Mouse (Mus musculus) midbrain, embryonic 16.5 days (tissue): ENCODE measurements around the gene Dscaml1. TPM values are rescaled to one million over a fixed set of nuclear protein-coding genes. Genes with fewer than 3 reads are reported as not detected.
A peak's percentile ranks its signal among the peaks of the same experiment; 100 is the strongest.

Experiments used
- ATAC-seq: fragments of 200-750 bp; cut with Nextera tagmentation; 2 replicates; pipeline ENCODE4 v1.8.0; 2017; ENCODE audit warnings: moderate TSS enrichment
- H3K27ac ChIP-seq: fragments of 300-500 bp; sonication (generic); 2 replicates; pipeline ENCODE4 v1.5.1; 2014; ENCODE audit warnings: mild to moderate bottlenecking, low read length, mixed read lengths
- H3K27me3 ChIP-seq: fragments of 300-500 bp; sonication (generic); 2 replicates; pipeline ENCODE4 v1.6.1; 2014; ENCODE audit warnings: low read depth, low read length, mixed read lengths; ENCODE audit not compliant: control insufficient read depth, insufficient read depth
- H3K36me3 ChIP-seq: fragments of 300-500 bp; sonication (generic); 2 replicates; pipeline ENCODE4 v1.6.1; 2014; ENCODE audit warnings: mild to moderate bottlenecking, low read length, moderate library complexity, mixed read lengths; ENCODE audit not compliant: control insufficient read depth, insufficient read depth
- H3K4me1 ChIP-seq: fragments of 300-500 bp; sonication (generic); 2 replicates; pipeline ENCODE4 v1.6.1; 2014; ENCODE audit warnings: mild to moderate bottlenecking, low read length, mixed read lengths; ENCODE audit not compliant: control insufficient read depth, insufficient read depth
- H3K4me2 ChIP-seq: fragments of 300-500 bp; sonication (generic); 2 replicates; pipeline ENCODE4 v1.6.1; 2014; ENCODE audit warnings: mild to moderate bottlenecking, low read length, mixed read lengths
- H3K4me3 ChIP-seq: fragments of 300-500 bp; sonication (generic); 2 replicates; pipeline ENCODE4 v1.5.1; 2014; ENCODE audit warnings: low read depth, mild to moderate bottlenecking, low read length, moderate library complexity, mixed read lengths
- H3K9ac ChIP-seq: fragments of 300-500 bp; sonication (generic); 2 replicates; pipeline ENCODE4 v1.6.1; 2014; ENCODE audit warnings: low read depth, low read length, mixed read lengths
- H3K9me3 ChIP-seq: fragments of 300-500 bp; sonication (generic); replicated peaks from 2 replicates; pipeline ENCODE4 v1.6.1; 2014; ENCODE audit warnings: mild to moderate bottlenecking, low read length, mixed read lengths; ENCODE audit not compliant: control insufficient read depth, poor library complexity, severe bottlenecking
- WGBS: fragments of 180-500 bp; shearing (Covaris S2); extraction: QIAGEN DNeasy Blood & Tissue Kit; methylation state at CpG from one replicate; pipeline ENCODE4 v1.1.7; 2014; 5-methylcytosine and 5-hydroxymethylcytosine counted together
- polyA plus RNA-seq: library from polyadenylated mRNA; unstranded; fragments of >200 nt; fragmentation: Nextera tagmentation; extraction: Ambion mirVana; gene quantifications from 2 replicates; pipeline ENCODE4 v1.2.1, GENCODE M21; 2015

The Dscaml1 gene
- polyA plus RNA-seq, 1 experiment from 2014 or later = 20.6 TPM

GRCm38 (mm10) chr9:45486665-45487074 is 60.2 kb downstream of the Dscaml1 start:
- no peaks in the 10 kb centered on the region for H3K27me3 ChIP-seq
- no peaks in the 10 kb centered on the region for H3K9me3 ChIP-seq
- H3K4me3 ChIP-seq = no peak overlapping the region
- 87% methylated on average over 4 of the region's 4 CpGs for WGBS
- H3K36me3 ChIP-seq = no peaks in the 10 kb centered on the region
- ATAC-seq = no peak
- no peak overlapping the region for H3K9ac ChIP-seq
- H3K27ac ChIP-seq = no peak overlapping the region
- no peak overlapping the region for H3K4me2 ChIP-seq
- no peaks in the 10 kb centered on the region; the same call in 1 of the 2 replicates for H3K4me1 ChIP-seq

DNA sequence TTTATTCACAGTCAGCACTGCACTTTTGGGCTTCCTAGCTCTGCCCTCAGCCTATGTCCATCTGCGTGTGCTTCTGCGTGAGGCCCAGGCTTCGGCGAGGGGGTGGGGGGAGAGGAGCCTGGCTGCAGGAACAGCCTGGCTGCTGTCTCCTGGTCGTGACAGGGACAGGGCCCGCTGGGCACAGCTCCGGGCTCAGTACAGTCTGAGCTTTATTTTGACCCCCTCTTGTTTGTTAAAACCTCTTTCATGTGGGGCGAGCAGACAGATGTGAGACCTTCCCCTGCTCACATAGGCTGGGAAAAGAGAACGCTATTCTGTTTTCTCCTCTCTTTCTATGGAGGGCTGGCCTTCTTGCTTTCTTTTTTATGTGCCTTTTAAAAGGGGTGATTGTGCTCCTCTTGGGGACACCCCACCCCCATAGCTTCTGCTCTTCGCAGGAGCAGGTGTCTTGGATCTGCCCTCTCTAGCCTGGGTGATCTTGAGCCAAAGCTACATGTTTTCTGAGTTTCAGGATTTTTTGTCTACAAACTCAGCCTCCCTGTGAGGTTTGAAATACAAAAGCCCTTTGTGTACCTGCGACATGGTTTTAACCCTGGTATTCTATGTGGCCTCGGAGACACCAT is 60.9 kb downstream of the Dscaml1 start:
- H3K27me3 ChIP-seq = no peaks in the 10 kb centered on the region
- no peak overlapping the region for H3K4me2 ChIP-seq
- no peak overlapping the region for H3K27ac ChIP-seq
- no peaks in the 10 kb centered on the region for H3K36me3 ChIP-seq
- no peak overlapping the region for H3K9ac ChIP-seq
- no peak for ATAC-seq
- 64% methylated on average over 12 of the region's 12 CpGs for WGBS
- no peak overlapping the region for H3K4me3 ChIP-seq
- no peaks in the 10 kb centered on the region; the same call in 1 of the 2 replicates for H3K4me1 ChIP-seq
- H3K9me3 ChIP-seq = no peaks in the 10 kb centered on the region

DNA sequence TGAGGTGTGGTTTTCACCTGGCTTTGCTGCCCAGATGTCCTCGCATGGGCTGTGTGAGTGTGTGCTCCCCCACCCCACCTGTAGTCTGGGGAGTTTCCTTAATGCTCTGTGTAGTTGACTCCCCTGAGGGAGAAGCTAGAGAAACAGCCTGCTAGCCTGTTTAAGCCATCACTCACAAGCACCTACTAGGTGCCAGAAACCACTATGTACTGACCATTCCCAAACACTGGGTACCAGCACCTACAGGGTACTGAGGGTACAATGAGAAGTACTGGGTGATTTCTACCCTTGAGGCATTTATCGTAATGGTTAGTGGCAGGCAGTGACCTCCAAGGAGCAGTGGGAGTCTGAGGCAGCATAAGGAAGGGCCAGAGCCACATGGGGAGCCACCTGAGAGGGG is 64.5 kb downstream of the Dscaml1 start:
- no peak overlapping the region for H3K27ac ChIP-seq
- ATAC-seq = no peak
- WGBS = 92% methylated on average over 2 of the region's 2 CpGs
- no peaks in the 10 kb centered on the region; the same call in 1 of the 2 replicates for H3K4me1 ChIP-seq
- H3K4me3 ChIP-seq = no peak overlapping the region
- H3K4me2 ChIP-seq = no peak overlapping the region
- no peaks in the 10 kb centered on the region for H3K9me3 ChIP-seq
- no peaks in the 10 kb centered on the region for H3K27me3 ChIP-seq
- H3K36me3 ChIP-seq = no peaks in the 10 kb centered on the region
- no peak overlapping the region for H3K9ac ChIP-seq

- 94% methylated on average over 3 of the region's 3 CpGs for WGBS
- Histone ChIP-seq H3K4me2 (no peak overlapping the region), H3K4me1 (peaks cover 6% of the 10 kb centered on the region), H3K9me3 (no peaks in the 10 kb centered on the region), H3K36me3 (no peaks in the 10 kb centered on the region), H3K27me3 (no peaks in the 10 kb centered on the region), H3K27ac (no peak overlapping the region), H3K9ac (no peak overlapping the region), H3K4me3 (no peak overlapping the region)
- no peak for ATAC-seq
Observed at GRCm38 (mm10) chr9:45494889-45495288, 68.5 kb downstream of the Dscaml1 start.

GRCm38 (mm10) chr9:45496340-45496739 is 69.9 kb downstream of the Dscaml1 start:
- ATAC-seq = no peak
- 95% methylated on average over 3 of the region's 3 CpGs for WGBS
- no peak overlapping the region for H3K4me2 ChIP-seq
- peaks cover 11% of the 10 kb centered on the region for H3K4me1 ChIP-seq
- no peak overlapping the region for H3K4me3 ChIP-seq
- no peaks in the 10 kb centered on the region for H3K9me3 ChIP-seq
- H3K27me3 ChIP-seq = no peaks in the 10 kb centered on the region
- no peaks in the 10 kb centered on the region for H3K36me3 ChIP-seq
- no peak overlapping the region for H3K27ac ChIP-seq
- H3K9ac ChIP-seq = no peak overlapping the region

DNA sequence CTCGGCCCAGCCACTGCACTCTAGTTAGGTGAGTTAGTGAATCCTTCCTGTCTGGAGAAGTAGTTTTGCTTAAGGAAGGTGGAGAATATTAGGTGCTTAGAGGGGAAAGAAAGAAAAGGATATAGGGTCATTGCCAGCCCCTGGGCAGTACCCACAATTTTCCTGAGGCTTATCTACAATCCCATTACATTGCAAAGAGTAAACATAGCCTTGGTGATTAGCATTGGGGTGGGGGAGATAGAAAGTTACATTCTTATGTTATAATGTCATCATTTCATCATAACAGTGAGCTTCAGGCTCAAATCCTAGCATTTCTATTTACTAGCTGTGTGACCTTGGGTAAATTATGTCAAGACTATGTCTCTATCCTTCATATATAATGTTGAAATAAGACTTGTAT is 70.5 kb downstream of the Dscaml1 start:
- H3K4me3 ChIP-seq = no peak overlapping the region
- WGBS = 82% methylated on average over 1 of the region's 1 CpGs

DNA sequence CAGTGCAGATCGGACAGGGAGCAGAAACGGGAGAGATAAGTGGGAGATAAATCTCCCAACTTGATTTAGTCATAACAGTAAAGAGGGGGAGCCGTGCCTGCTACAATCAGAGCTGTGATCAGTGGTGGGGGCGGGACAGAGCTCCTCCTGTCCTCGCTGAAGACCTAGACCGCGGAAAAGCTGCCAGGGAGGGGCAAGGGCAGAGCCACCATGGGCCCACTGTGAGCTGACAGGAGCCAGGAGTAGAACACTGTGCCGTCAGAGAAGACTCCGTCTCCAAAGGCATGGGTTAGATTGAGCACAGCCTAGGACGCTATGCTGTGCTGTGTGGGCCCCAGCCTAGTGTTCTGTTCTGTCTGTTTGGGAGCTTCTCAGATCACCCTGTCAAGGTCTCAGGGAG is 72.8 kb downstream of the Dscaml1 start:
- Histone ChIP-seq H3K4me2 (no peak overlapping the region), H3K4me1 (peaks cover 21% of the 10 kb centered on the region), H3K9ac (no peak overlapping the region), H3K27ac (no peak overlapping the region), H3K9me3 (no peaks in the 10 kb centered on the region), H3K4me3 (no peak overlapping the region), H3K27me3 (no peaks in the 10 kb centered on the region), H3K36me3 (no peaks in the 10 kb centered on the region)
- WGBS = 48% methylated on average over 10 of the region's 10 CpGs
- peak; percentile 47; the same call in 1 of the 2 replicates for ATAC-seq

More for the DNA sequence above, 70.5 kb downstream of the Dscaml1 start:
- Histone ChIP-seq H3K27me3 (no peaks in the 10 kb centered on the region), H3K9ac (no peak overlapping the region), H3K4me1 (peaks cover 16% of the 10 kb centered on the region), H3K36me3 (no peaks in the 10 kb centered on the region), H3K9me3 (no peaks in the 10 kb centered on the region), H3K27ac (no peak overlapping the region), H3K4me2 (no peak overlapping the region)
- no peak for ATAC-seq

DNA sequence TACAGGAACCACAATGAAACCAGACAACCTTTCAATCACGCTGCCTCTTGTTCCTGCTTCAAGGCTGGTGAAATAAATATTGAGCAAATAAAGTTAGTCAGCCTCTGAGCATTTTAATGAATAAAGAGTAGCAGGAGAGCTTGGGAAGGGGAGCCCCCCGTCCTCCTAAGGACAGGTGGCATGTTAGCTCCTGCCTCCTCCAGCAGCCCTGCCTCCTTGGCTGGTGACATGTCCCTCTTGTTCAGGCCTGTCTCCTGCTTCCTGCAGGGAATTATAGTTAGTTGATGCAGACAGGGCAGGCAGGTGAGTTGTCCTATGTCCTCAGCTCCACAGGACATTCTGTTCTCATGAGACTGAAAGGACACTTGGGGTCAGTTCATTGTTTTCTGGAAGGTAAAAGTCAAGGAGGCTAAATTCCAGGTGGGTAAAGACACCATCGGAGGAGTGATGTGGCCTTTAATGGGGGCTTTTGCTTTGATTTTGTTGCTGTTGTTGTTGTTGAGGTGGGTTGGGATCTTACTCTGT is 73.7 kb downstream of the Dscaml1 start:
- Histone ChIP-seq H3K27ac (no peak overlapping the region), H3K27me3 (no peaks in the 10 kb centered on the region), H3K4me3 (no peak overlapping the region), H3K4me1 (peaks cover 28% of the 10 kb centered on the region), H3K9ac (no peak overlapping the region), H3K4me2 (no peak overlapping the region), H3K36me3 (no peaks in the 10 kb centered on the region), H3K9me3 (no peaks in the 10 kb centered on the region)
- no peak for ATAC-seq
- WGBS = 83% methylated on average over 3 of the region's 3 CpGs

DNA sequence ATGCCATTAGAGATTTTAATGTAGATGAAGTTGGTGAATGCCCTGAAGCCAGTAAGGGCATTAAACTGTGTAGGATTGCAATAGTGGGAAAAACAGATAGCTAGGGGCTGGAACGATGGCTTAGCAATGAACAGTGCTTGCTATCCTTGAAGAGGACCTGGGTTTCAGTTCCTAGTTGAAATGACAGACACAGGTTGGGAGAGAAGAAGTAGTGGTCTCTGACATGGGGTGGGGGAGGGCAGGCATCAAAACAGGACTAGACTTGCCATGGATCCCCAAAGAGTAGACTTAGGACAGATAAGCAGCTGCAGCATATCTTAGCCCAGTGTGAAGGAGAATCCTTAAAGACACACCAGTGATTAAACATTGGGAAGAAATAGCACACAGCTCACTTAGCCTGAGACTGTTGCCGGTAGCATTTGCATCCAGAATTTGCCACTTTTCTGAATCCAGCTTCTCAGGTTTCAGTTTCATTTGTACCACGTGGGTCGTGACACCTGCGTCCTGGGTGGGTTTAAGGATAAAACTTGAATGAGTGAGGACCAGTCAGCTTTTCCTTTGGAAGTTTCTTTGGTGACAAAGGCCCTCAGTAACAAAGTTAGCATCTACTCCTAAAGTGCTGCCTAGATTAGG is 75.0 kb downstream of the Dscaml1 start:
- WGBS = 55% methylated on average over 5 of the region's 5 CpGs

More for the DNA sequence above, 75.0 kb downstream of the Dscaml1 start:
- no peak overlapping the region for H3K4me2 ChIP-seq
- no peak for ATAC-seq
- H3K4me1 ChIP-seq = peaks cover 33% of the 10 kb centered on the region
- H3K36me3 ChIP-seq = no peaks in the 10 kb centered on the region
- no peak overlapping the region for H3K27ac ChIP-seq
- no peak overlapping the region for H3K4me3 ChIP-seq
- H3K9me3 ChIP-seq = no peaks in the 10 kb centered on the region
- no peaks in the 10 kb centered on the region for H3K27me3 ChIP-seq
- H3K9ac ChIP-seq = no peak overlapping the region
